In the genomic region with DNA sequence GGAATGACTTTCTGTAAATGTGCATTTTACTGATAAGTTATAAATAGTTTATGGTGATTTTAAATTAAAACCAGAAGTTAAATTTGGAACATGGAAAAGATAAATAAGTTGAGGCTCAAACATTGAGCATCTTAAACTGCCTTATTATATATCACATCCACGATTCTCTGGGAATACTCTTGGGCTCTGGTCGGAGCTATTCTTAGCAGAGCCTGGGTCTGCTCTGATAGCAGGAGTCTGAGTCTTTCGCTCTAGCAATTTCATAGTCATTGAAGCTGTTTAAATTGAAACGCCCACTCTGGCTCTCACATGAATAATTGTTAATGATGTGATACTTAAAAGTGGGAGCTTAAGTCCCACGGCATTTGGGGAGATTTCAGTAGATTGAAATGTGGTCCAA, we compare ENCODE assay signal across 26 mouse cellular contexts.
DNase-seq lines count a peak whose midpoint lies in the region; ATAC-seq and TF ChIP-seq lines count a peak whose summit lies in the region.
"Had no signal": no experiment of that assay in that cellular context is flagged by ENCODE, and none has a peak within 500 bp of the region (broad histone marks: within the 10 kb centered on the region; RNA-seq: fewer than 3 reads in every experiment).

No protein-coding gene starts in this region.

- no peak for TF ChIP-seq CTCF in lung, embryonic 14.5 days (IDR thresholded peaks at IDR 0.05; ENCODE audit: low read depth)

- H3K4me2 ChIP-seq in hindbrain, embryonic 16.5 days (ENCODE audit: low read length), result no peak overlapping the region
- H3K4me2 ChIP-seq in hindbrain, embryonic 13.5 days, result no peak overlapping the region
- H3K4me2 ChIP-seq in lung, embryonic 14.5 days, result no peak overlapping the region
- H3K4me2 ChIP-seq in limb, embryonic 15.5 days, result no peak overlapping the region
- H3K4me2 ChIP-seq: hindbrain, embryonic 14.5 days; intestine, embryonic 15.5 days; liver, embryonic 12.5 days had no signal

- peak; percentile 22 for DNase-seq in lung, embryonic 14.5 days
- DNase-seq in lung, postnatal 36 days, result no peak
- DNase-seq in brain, adult 2 months (ENCODE audit: low read depth, low spot score), result peak; percentile 44
- DNase-seq in cerebellum, adult 9-11 months, result no peak
- no peak for DNase-seq in urinary bladder, postnatal 14 days (ENCODE audit: low spot score)
- DNase-seq: adrenal gland, postnatal 25 days; cerebellum, adult 18-20 months; cerebellum, postnatal 25 days; embryo, embryonic 11 days; forebrain, postnatal 0 days; gastrocnemius, postnatal 36 days; kidney, adult 8-10 months; kidney, postnatal 25 days; layer of hippocampus, postnatal 36 days; lung, adult 18-20 months; lung, postnatal 14 days; right cerebral cortex, postnatal 14 days; thymus, adult 18-20 months; thymus, postnatal 36 days had no signal

- H3K27me3 ChIP-seq in hindbrain, embryonic 16.5 days (replicated peaks; ENCODE audit: control insufficient read depth, insufficient read depth, low read length), result no peaks in the 10 kb centered on the region
- no peaks in the 10 kb centered on the region for H3K27me3 ChIP-seq in hindbrain, embryonic 13.5 days
- no peaks in the 10 kb centered on the region for H3K27me3 ChIP-seq in lung, embryonic 14.5 days (ENCODE audit: insufficient read depth, low read length)
- no peaks in the 10 kb centered on the region for H3K27me3 ChIP-seq in limb, embryonic 15.5 days
- H3K27me3 ChIP-seq: intestine, embryonic 15.5 days; liver, embryonic 12.5 days had no signal

- H3K9ac ChIP-seq in hindbrain, embryonic 16.5 days (ENCODE audit: low read depth, low read length), result no peak overlapping the region
- no peak overlapping the region for H3K9ac ChIP-seq in hindbrain, embryonic 13.5 days
- H3K9ac ChIP-seq in lung, embryonic 14.5 days, result no peak overlapping the region
- H3K9ac ChIP-seq in limb, embryonic 15.5 days, result no peak overlapping the region
- H3K9ac ChIP-seq: forebrain, postnatal 0 days; hindbrain, embryonic 14.5 days; intestine, embryonic 15.5 days; liver, embryonic 12.5 days had no signal

- WGBS in hindbrain, embryonic 16.5 days, result 57% methylated on average over 5 of the region's 5 CpGs
- WGBS in hindbrain, embryonic 13.5 days, result 79% methylated on average over 5 of the region's 5 CpGs
- WGBS in lung, embryonic 14.5 days, result 38% methylated on average over 5 of the region's 5 CpGs
- WGBS in limb, embryonic 15.5 days, result 47% methylated on average over 5 of the region's 5 CpGs

- peak; percentile 27; the same call in 1 of the 2 replicates for ATAC-seq in hindbrain, embryonic 16.5 days
- no peak for ATAC-seq in hindbrain, embryonic 13.5 days (ENCODE audit: low FRiP score)
- no peak; the same call in 1 of the 2 replicates for ATAC-seq in lung, embryonic 14.5 days (ENCODE audit: insufficient read depth)
- no peak for ATAC-seq in limb, embryonic 15.5 days (ENCODE audit: insufficient number of reproducible peaks, low FRiP score, low TSS enrichment, low read depth)
- ATAC-seq: forebrain, postnatal 0 days; intestine, embryonic 15.5 days; liver, embryonic 12.5 days had no signal

- no peak overlapping the region for H3K27ac ChIP-seq in hindbrain, embryonic 16.5 days (ENCODE audit: low read depth, low read length)
- no peak overlapping the region for H3K27ac ChIP-seq in hindbrain, embryonic 13.5 days
- H3K27ac ChIP-seq in lung, embryonic 14.5 days (ENCODE audit: low read depth), result no peak overlapping the region
- peak overlapping the region; percentile 47; the same call in 1 of the 2 replicates for H3K27ac ChIP-seq in limb, embryonic 15.5 days
- H3K27ac ChIP-seq: hindbrain, embryonic 14.5 days; intestine, embryonic 15.5 days; layer of hippocampus, adult 2 months; liver, embryonic 12.5 days had no signal

- H3K36me3 ChIP-seq in hindbrain, embryonic 16.5 days (ENCODE audit: control insufficient read depth, insufficient read depth, low read length), result no peaks in the 10 kb centered on the region
- no peaks in the 10 kb centered on the region for H3K36me3 ChIP-seq in hindbrain, embryonic 13.5 days
- H3K36me3 ChIP-seq in lung, embryonic 14.5 days (ENCODE audit: insufficient read depth), result no peaks in the 10 kb centered on the region
- H3K36me3 ChIP-seq in limb, embryonic 15.5 days, result no peaks in the 10 kb centered on the region
- H3K36me3 ChIP-seq: intestine, embryonic 15.5 days; liver, embryonic 12.5 days had no signal

- no peaks in the 10 kb centered on the region for H3K9me3 ChIP-seq in hindbrain, embryonic 16.5 days (ENCODE audit: control insufficient read depth, low read length)
- H3K9me3 ChIP-seq in hindbrain, embryonic 13.5 days, result no peaks in the 10 kb centered on the region
- H3K9me3 ChIP-seq in lung, embryonic 14.5 days (ENCODE audit: low read depth, low read length), result no peaks in the 10 kb centered on the region
- H3K9me3 ChIP-seq in limb, embryonic 15.5 days, result no peaks in the 10 kb centered on the region
- H3K9me3 ChIP-seq: intestine, embryonic 15.5 days; liver, embryonic 12.5 days had no signal

- no peak overlapping the region for H3K4me3 ChIP-seq in hindbrain, embryonic 16.5 days (ENCODE audit: low read length)
- no peak overlapping the region for H3K4me3 ChIP-seq in hindbrain, embryonic 13.5 days
- no peak overlapping the region for H3K4me3 ChIP-seq in lung, embryonic 14.5 days (ENCODE audit: low read depth, low read length)
- H3K4me3 ChIP-seq in limb, embryonic 15.5 days, result no peak overlapping the region
- H3K4me3 ChIP-seq: intestine, embryonic 15.5 days; layer of hippocampus, adult 2 months; liver, embryonic 12.5 days had no signal

- no peaks in the 10 kb centered on the region for H3K4me1 ChIP-seq in hindbrain, embryonic 16.5 days (ENCODE audit: control insufficient read depth, insufficient read depth, low read depth, low read length)
- no peaks in the 10 kb centered on the region for H3K4me1 ChIP-seq in hindbrain, embryonic 13.5 days (replicated peaks)
- H3K4me1 ChIP-seq in lung, embryonic 14.5 days (ENCODE audit: insufficient read depth), result no peaks in the 10 kb centered on the region
- H3K4me1 ChIP-seq in limb, embryonic 15.5 days, result 0 out of 2 replicates have a peak, but pooled peaks cover 6% of the 10 kb centered on the region
- H3K4me1 ChIP-seq: intestine, embryonic 15.5 days; liver, embryonic 12.5 days had no signal

Comparison
In these comparisons a context has a peak if more than half of its experiments do, and no peak if none do; other contexts are left out.
1. DNase-seq: peak in lung, embryonic 14.5 days (single experiment) and brain, adult 2 months (single experiment); none in lung, postnatal 36 days (single experiment), cerebellum, adult 9-11 months (single experiment) and urinary bladder, postnatal 14 days (single experiment).